Mouse (Mus musculus): ENCODE data around the gene Lce6a.

Gene Lce6a

DNA sequence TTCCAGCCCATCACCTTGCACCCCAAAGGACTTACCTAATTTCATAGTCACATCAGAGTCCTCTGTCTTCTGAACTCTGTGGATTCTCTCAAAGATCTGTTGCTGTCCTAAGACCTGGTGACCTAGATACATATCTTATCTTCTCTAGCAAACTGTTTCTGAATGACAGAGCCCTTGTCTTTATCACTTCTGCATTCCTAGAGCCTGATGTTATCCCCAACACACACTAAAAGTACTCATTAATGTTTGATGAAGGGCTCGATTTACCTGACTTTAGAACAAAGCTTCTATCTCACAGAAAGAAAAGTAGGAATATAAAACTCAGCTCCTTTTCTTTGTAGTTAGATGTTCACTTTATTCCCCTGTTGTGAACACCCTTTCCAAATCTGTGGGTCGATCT is at the start of gene Lce6a:
Gene Lce6a (minus strand): TSS at position 101 of the 400 bp plus-strand sequence.
- no peak for DNase-seq (ENCODE audit: low read depth)

DNA sequence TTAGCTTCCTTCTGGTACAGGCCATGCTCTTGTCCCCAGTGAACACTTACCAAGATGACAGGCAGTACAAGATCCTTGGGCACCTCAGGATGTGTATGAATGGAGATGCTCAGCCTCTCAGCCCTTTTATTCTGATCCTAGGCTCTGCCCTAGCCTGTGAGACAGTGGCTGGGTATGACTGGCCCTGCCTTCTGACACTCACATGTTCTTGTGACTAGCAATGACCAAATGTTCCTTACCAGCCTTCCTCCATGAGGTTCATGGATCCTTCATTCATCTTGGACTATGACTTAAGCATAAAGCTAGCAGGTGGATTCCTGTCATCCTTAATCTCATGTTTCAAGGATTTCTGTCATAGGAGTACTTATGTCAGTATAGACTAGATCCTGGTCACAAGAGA is 48.8 kb upstream of the Lce6a start, which contains the start of gene Lce1a2:
Gene Lce1a2 (minus strand): TSS at position 101 of the 400 bp plus-strand sequence.
- DNase-seq (ENCODE audit: low read depth): no peak

DNA sequence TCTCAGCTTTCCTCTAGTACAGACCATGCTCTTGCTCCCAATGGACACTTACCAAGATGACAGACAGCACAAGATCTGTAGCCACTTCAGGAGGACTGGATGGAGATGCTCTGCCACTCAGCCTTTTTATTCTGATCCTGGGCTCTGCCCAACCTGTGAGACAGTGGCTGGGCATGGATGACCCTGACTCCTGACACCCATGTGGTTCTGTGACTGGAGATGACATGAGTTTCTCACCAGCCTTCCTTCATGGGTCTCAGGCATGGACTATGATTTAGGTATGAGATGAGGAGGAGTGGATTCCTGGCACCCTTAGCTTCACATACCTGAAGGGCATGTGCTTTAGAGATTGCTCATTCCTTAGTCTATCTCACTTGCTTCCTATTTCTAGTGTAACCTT is 35.4 kb upstream of the Lce6a start, which contains the start of gene Lce1b:
Gene Lce1b (minus strand): TSS at position 101 of the 400 bp plus-strand sequence.
- no peak for DNase-seq (ENCODE audit: low read depth)

DNA sequence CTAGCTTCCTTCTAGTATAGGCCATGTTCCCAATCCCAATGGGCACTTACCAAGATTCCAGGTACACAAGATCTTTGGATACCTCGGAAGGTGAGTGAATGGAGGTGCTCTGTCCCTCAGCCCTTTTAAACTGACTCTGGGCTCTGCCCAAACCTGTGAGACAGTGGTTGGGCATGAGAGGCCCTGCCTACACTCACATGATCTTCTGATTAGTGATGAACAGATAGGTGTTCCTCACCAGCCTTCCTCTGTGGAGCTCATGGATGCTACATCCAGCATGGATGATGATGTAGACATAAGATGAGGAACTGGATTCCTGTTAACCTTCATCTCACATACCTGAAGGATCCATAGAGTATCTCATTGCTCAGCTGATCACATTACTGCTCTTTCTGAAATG is 26.7 kb upstream of the Lce6a start, which contains the start of gene Lce1a1:
Gene Lce1a1 (minus strand): TSS at position 101 of the 400 bp plus-strand sequence.
- DNase-seq (ENCODE audit: low read depth): no peak

DNA sequence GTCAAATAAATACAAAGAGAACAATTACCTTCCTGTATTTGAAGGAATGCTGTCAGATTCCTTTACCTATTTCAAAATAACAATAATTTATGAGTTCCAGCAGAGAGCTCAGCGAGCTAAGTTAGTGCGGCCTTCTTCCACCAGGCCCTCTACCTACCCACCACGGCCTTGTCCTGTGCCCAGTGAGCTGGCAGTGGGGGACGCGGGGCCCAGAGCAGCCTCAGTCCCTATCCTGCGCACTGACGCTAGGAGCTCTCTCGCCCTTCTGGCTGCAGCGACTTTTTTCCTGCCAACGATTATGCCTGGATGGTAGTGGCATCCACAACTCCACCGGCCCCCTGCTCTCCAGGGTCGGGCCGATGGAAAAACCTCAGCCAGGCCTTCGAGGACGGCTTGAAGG is 18.4 kb upstream of the Lce6a start:
- DNase-seq (ENCODE audit: low read depth): no peak

DNA sequence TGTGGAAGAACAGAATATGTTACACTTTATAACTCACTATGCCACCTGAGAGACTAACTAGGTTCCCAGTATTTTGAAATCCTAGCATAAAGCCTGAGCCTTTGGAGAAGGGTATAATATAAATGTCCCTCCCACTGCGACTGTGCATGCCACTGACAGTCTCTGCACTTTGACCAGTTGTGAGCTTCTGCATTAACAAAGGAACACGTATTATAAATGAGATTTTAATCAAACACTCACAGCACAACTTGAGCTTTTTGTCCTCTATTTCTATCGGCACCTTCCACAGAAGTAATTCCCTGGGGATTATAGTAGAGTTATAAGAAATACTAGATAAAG is 17.2 kb upstream of the Lce6a start:
- DNase-seq (ENCODE audit: low read depth): no peak

DNA sequence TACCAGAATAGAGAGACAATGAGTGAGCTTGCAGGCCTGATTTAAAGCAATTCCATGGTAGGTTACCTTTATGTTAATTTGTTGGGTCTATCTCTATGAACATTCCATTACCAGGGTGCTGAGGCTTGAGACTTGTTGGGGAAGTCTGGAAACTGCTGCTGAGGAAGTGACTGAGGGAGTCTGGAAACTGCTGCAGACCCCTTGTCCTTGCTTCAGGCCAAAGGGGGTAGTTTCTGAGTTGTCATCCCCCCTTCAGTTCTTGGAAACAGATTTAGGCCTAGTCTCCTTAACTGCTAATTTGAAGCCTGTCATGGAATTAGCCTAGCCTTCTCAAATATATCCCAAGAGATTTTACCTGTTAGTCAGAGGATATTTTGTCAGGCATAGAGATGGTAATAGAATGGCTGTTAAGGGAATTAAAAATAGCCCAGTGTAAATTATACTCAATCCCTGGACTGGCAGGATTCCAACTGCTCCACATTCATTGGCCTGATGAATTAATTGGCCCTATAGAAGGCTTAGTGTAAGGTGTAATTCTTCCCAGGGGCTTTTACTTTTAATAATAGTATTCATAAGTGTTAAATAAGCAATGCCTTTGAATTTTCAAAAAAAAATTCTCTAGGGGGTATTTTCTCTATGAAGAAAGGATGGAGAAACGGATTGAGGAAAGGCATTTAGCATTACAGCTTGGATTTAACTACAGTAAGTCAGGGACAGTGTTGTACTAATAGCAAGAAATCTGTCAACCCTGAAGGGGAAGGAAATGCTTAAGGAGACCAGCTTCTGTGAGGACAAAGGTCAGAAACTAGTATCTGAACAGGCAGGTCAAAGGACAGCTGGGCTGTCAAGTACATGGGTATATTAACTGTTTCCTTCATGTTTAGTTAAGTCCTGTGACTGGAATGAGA is 16.5 kb upstream of the Lce6a start:
- DNase-seq (ENCODE audit: low read depth): no peak

DNA sequence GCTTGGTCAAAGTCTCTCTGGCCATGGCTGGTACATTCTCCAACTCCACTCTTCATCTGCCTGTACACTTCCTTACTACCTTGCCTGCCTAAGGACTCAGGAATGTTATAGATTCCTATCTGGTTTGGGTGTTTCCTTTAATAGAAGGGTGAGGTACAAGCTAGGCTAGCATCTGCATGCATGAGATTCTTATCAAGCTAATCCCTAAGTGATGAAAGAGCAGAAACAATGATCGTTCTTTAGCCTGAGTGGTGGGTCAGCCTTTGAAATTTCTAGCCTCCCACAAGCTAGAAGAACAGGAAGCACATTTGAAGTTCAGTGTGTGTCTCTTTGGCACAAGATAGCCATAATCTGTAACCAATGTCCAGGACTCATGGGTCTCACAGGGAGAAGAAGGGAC is 11.7 kb downstream of the Lce6a start:
- DNase-seq (ENCODE audit: low read depth): no peak

DNA sequence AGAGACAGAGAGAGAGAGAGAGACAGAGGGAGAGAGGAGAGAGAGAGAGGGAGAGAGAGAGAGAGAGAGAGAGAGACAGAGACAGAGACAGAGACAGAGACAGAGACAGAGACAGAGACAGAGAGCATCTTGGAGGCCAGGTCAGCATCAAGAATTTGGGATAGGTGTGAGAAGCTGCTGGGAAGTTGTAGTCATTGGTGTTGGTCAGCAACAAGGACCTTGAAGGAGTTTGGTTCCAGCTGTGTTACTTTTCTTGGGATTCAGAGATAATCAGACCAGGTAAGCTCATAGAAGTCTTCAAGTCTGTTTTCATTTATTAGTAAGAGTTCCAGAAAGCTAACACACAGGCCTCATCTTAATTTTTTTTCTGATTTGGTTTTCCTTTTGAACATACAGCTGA is 14.1 kb downstream of the Lce6a start, which contains the start of gene 2210017I01Rik:
Gene 2210017I01Rik (minus strand): TSS at position 101 of the 400 bp plus-strand sequence.
- no peak for DNase-seq (ENCODE audit: low read depth)

DNA sequence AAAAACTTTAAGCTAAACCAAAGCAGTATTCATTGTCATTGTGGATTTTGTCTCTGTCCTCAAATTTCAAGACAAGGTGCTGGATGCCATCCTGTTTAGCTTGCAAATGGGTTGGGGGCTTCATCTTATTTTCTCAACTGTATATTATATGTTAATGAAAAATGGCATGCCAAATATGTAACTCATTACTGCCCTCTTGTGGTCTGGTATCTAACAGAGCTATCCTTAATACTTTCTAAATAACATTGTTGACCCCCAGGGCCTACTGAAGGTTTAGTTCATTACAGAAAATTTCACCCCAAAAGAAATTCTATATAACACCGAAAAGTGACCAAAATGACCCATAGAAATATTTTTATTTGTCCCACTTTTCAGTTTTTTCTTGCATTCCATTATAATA is 19.3 kb downstream of the Lce6a start:
- no peak for DNase-seq (ENCODE audit: low read depth)

DNA sequence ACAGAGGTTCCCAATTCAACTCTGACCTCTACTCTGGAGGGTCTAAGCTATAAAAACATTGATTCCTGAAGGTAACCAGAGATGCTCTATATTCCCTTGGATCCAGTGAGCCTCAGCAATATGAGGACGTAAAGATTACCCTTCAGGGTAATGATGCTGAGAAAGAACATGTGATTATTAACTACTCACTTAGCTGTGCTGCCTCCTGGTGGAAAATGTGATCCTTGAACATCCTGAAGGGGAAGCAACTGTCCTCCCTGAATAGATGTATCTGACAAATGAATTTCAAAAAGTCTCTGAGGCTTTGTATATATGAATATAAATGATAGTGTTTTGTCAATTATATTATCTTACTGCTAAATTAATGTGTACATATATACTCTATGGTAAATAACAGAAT is 21.0 kb downstream of the Lce6a start:
- no peak for DNase-seq (ENCODE audit: low read depth)

DNA sequence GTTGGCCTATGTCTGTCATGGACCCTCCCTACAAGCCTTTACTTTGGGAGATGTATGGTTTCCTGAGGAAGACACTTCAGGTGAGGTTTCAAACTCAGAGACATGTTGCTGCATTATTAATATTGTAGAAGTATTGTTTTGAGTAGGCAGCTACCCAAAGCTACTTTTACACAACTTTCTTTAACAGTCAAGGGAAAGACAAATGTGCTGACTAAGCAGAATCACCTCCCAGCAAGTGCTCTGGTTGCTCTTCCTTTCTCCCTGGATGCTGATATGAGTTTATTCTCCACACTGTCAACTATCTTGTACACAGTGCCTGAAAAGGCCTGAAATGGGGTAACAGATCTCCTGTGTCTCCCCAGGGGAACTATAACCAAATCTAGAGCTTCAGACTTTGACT is 21.5 kb downstream of the Lce6a start:
- DNase-seq (ENCODE audit: low read depth): no peak

DNA sequence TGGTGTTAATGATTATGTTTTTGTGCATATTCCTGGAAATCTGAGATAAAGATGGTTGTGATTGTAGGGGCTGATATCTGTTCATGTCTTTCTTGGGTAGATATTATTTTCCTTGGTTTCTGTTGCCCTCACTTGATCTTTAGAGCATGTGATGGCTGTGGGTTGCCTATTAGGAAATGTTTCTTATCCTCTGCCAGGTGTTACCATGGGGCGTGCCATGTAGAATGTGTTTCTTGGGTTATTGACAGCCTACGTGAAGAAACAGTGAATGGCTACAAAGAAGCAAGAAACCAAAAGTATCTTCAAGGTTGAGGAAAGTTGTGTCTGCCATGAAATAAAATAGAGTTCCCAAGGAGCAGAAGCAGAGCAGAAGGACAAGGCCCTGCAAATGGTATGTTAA is 23.0 kb downstream of the Lce6a start:
- no peak for DNase-seq (ENCODE audit: low read depth)

DNA sequence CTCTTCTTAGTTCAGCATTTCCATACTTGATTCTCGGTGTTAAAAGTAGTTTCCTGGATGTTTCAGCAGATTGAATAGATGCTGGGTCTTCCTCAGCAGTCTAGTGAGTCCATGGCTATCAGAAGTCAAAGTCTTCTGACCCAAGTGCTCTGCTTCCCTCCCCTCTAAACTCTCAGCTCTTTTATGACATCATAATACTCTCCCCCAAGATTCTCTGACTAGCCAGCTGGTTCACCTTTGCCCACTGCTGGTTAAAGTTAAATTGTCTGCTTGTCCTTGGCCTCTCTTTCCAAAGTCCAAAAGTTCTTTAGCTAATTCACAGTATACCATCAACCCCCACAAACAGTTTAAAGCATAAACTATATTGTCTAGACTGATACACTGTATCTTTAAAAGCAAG is 32.6 kb downstream of the Lce6a start, which contains the start of gene Smcp:
Gene Smcp (minus strand): TSS at position 140 of the 400 bp plus-strand sequence.
- no peak for DNase-seq (ENCODE audit: low read depth)

DNA sequence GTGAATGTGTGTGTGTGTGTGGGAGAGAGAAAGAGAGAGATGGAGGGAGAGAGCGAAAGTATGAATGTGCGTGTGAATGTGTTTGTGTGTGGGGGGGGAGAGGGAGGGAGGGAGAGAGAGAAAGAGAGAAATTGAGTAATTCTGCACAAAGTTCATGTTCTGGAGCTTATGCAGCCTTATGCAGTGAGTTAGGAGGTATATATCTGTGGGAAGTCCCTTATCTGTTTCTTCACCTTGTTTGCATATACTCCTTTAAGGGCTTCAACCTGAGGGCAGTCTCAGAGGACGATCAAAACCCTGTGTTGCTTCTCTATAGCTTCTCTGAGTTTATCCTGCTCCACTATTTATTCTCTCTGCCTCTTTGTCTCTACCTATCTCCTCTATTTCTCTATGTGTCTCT is 34.3 kb downstream of the Lce6a start:
- no peak for DNase-seq (ENCODE audit: low read depth)

DNA sequence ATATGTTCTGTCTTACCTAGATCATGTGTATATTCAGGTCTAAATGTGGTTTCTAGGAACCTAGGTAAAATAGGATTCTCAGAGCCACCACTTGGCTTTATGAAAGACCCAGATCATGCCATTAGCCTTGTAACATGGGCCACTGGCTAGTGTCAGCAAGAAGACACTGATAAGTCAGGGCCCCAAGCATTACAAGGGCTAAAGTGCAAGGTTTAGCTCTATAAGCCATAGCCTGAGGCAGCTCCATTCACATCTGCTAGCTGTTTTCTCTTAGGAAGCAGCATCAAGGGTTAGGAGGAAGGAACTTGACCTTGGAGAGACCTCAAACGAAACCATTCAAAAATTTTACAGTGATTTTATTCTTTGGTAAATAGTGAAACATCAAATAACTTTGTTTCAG is 36.4 kb downstream of the Lce6a start:
- no peak for DNase-seq (ENCODE audit: low read depth)

DNA sequence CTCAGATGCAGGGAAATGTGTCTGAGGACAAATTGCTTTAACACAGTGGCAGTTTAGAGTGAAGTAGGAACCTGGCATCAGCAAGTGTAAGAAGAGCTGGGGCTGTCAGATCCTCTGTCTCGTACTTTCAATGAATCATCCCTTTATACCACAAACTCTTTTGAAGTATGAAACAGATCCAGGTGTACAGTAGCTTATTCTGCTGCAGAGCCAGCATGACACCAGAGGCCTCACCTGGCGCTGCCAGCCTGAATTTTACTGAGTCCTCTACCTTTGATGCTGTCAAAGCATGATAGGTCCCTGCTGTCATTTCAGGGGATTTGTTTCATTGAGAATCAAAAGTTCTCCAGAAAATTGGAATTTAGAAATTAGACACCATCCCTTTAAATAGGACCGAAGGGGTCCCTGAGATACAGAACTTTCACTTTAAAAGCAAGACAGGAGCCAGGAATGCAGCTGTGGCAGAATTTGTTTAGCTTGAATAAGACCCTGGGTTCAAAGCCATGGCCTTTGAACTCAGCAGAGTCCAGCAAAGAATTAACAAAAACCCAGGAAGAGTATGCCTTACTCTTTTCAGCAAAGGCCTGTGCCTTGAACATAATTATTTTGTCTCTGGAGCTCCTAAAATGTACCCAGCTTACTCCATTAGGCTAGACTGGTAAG is 38.2 kb downstream of the Lce6a start:
- DNase-seq (ENCODE audit: low read depth): no peak

DNA sequence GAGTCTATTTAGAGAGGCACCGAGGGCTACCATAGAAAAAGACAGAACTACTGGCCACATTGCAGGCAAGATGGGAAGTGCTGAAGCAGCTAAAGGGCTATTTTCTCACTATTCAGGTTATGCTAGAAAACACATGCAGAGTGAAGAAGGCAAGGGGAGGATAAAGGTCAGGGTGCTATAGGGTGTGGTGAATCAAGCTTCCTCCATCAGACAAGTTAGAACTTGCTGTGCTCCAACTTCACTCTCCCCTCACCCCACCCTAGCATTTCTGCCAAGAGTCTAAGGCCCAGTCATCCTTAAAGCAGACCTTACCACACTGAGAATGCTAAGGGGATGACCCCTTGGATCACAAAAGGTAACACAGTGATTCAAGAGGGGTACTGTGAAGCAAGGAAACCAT is 42.0 kb downstream of the Lce6a start:
- DNase-seq (ENCODE audit: low read depth): no peak

DNA sequence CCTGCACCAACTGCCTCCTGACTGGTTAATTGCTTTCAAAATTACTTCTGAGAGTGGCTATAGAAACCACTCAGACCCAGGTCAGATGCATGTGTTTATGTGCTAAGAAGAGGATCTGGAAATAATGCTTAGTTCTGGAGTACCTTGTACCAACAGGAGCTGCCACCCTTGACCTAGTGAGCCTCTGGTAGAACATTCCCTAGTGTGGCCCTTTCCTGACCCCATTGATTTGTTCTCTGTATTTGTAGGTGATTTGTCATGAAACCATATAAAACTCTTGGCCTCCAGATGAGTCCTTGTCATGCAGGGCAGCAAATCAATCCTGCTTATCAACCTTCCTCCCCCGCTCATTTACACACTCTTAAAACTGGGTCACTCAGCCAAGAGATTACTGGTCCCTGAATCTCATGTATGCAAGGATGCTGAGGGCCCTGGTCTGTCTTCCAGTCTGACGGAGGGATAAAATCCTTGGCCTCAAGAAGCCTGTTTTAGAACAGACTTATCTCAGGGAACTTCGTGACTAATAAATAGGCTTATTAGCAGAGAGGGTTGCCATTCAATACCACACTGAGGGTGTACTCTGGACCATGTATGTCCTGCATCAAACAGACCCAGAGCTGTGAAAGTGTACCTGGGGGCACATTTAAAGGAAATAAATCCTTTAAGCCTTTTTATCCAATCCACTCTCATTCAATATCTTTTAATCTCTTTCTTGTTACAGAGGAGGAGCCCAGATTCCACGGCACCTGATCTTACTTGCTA is 42.6 kb downstream of the Lce6a start:
- no peak for DNase-seq (ENCODE audit: low read depth)

DNA sequence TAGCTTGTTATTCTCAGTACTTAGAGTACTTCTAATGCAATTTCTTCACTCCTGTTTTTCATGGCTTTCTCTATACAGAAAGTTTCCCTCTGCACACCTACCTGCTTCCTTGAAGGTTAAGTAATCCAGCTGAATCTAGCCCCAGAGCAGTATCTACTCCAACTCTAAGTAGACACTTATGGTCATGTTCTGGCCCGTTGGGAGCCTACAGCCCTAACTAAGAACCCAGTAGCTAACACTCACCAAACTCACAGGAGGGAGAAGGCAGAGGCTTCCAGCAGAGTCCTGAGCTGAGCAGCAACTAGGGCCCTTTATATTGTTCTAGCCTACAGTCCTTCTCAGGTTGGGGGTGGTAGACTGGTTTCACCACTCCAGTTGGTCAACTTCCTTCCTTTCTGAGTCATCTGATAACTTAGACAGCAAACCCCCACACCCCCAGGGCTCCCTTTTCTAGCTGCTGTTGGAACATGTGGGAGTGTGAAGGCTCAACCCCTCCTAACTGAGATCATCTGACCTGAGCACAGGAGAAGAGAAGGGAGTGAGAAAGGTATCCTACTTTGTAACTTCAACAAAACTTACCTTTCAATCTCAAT is 47.9 kb downstream of the Lce6a start, which contains the start of gene Ivl:
Gene Ivl (minus strand): TSS at position 287 of the 593 bp plus-strand sequence.
- no peak for DNase-seq (ENCODE audit: low read depth)

DNA sequence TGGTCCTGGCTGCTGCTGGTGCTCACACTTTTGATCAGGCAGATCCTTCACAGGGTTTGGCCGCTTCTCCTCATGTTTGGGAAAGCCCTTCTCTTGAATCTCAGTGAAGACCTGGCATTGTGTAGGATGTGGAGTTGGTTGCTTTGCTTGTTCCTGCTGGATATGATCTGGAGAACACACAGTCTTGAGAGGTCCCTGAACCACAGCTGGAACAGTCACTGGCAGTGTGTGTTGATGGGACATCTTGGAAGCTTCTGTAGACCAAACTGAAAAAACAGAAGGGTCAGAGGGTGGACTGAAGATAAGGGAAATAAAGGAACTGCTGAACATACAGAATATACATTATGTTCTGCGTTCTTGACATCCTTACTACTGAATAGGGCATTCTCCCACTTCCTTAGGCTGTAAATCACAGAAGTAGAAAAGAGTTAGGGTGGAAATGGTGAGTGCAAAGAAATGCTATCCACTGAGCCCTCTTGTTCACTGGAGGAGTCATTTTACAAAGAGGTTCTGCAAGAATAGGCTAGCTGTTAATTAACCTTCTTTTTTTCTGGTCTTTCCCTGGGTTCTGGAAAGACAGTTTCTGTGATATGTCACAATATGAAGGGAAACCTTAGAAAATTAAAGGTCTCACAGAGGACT is 48.8 kb downstream of the Lce6a start:
- no peak for DNase-seq (ENCODE audit: low read depth)

Data from fibroblast of lung, adult 2 months (primary cell).